Mouse (Mus musculus): ENCODE measurements around the gene Crocc.

DNA sequence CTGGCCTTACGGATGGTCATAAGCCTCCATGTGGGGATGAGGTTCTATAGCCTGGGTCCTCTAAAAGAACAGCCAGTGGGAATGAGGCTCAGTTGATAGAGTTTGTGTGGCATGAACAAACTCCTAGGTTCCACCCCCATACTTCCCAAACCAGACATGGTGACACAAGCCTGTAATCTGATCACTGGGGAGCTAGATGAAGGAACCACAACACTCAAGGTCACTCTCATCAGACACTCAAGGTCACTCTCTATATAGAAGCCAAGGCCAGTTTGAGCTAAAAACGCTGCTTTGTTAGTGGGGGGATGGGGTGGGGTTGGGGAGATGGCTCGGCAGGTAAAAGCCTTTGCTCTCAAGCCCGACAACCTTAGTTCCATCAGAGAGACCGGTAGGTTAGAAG is 39.6 kb upstream of the Crocc start:
- TF ChIP-seq POLR2A (IDR thresholded peaks at IDR 0.05; ENCODE audit: borderline replicate concordance, insufficient read depth, low read length) = no peak
- TF ChIP-seq CTCF (IDR thresholded peaks at IDR 0.05; ENCODE audit: borderline replicate concordance, insufficient read depth, low read depth, low read length) = no peak

Data from cerebellum, adult 2 months (tissue).